Mouse (Mus musculus) ES-E14 (cell line): ENCODE results near the gene Stt3b.

ENCODE experiments used
- CHD2 ChIP-seq: IDR thresholded peaks from 2 replicates; pipeline ENCODE4 v1.6.1; 2014; ENCODE audit warnings: mild to moderate bottlenecking, low read depth, low read length, inconsistent platforms
- HCFC1 ChIP-seq: IDR thresholded peaks from 2 replicates; pipeline ENCODE4 v1.6.1; 2012; ENCODE audit warnings: low read length, inconsistent platforms, borderline replicate concordance; ENCODE audit not compliant: insufficient read depth
- MAFK ChIP-seq: IDR thresholded peaks from 2 replicates; pipeline ENCODE4 v1.6.1; 2014; ENCODE audit warnings: mild to moderate bottlenecking, low read depth, low read length, inconsistent platforms; ENCODE audit not compliant: insufficient read depth
- ZC3H11A ChIP-seq: IDR thresholded peaks from 2 replicates; pipeline ENCODE4 v1.6.1; 2012; ENCODE audit warnings: low read depth, mild to moderate bottlenecking, inconsistent platforms, low read length, borderline replicate concordance
- ZNF384 ChIP-seq: IDR thresholded peaks from 2 replicates; pipeline ENCODE4 v1.6.1; 2012; ENCODE audit warnings: low read depth, low read length, inconsistent platforms

GRCm38 (mm10) chr9:115325831-115326532, 15.8 kb upstream of the Stt3b start:
- TF ChIP-seq ZNF384 (no peak), MAFK (no peak), HCFC1 (no peak), ZC3H11A (no peak), CHD2 (no peak)
